ENCODE assay signal across 7 mouse cellular contexts in genomic region chr6:71823488-71823887, GRCm38 (mm10). TPM values are rescaled to one million over a fixed set of nuclear protein-coding genes. Genes with fewer than 3 reads are reported as not detected.
DNase-seq lines count a peak whose midpoint lies in the region; ATAC-seq lines count a peak whose summit lies in the region.

No protein-coding gene starts in this region.

- H3K9me3 ChIP-seq in intestine, embryonic 16.5 days (ENCODE audit: control insufficient read depth, low read length): no peaks in the 10 kb centered on the region
- H3K9me3 ChIP-seq in midbrain, embryonic 11.5 days (ENCODE audit: control insufficient read depth, low read length): no peaks in the 10 kb centered on the region

- peak overlapping the region; percentile 74 for H3K4me2 ChIP-seq in intestine, embryonic 16.5 days (ENCODE audit: low read depth, low read length)
- H3K4me2 ChIP-seq in midbrain, embryonic 11.5 days: peak overlapping the region; percentile 72

- DNase-seq in adrenal gland, adult 2 months: peak; percentile 93
- DNase-seq in embryo, embryonic 11.5 days (ENCODE audit: low read depth, low spot score): peak; percentile 79
- DNase-seq in gastrocnemius, postnatal 36 days: peak; percentile 82
- DNase-seq in left cerebral cortex, postnatal 36 days (ENCODE audit: low spot score in 2 of 2): peak; percentile 90 to 94
- DNase-seq in midbrain, embryonic 11.5 days (ENCODE audit: low spot score, missing footprints): peak; percentile 95
- DNase-seq in skeletal muscle tissue, adult 2 months (ENCODE audit: low read depth, low spot score): peak; percentile 87

- ATAC-seq in intestine, embryonic 16.5 days: peak; percentile 95
- peak; percentile 93 for ATAC-seq in midbrain, embryonic 11.5 days (ENCODE audit: low FRiP score)

- H3K4me1 ChIP-seq in intestine, embryonic 16.5 days (ENCODE audit: control insufficient read depth, insufficient read depth, low read length): peaks cover 3% of the 10 kb centered on the region; the same call in 1 of the 2 replicates
- peaks cover 8% of the 10 kb centered on the region; the same call in 1 of the 2 replicates for H3K4me1 ChIP-seq in midbrain, embryonic 11.5 days (ENCODE audit: control insufficient read depth, insufficient read depth, low read length)

- H3K9ac ChIP-seq in intestine, embryonic 16.5 days (ENCODE audit: low read depth, low read length): peak overlapping the region; percentile 76
- H3K9ac ChIP-seq in midbrain, embryonic 11.5 days (ENCODE audit: low read length): peak overlapping the region; percentile 67

- H3K27ac ChIP-seq in intestine, embryonic 16.5 days (ENCODE audit: low read length): peak overlapping the region; percentile 26; the same call in 1 of the 2 replicates
- no peak overlapping the region for H3K27ac ChIP-seq in midbrain, embryonic 11.5 days (ENCODE audit: low read depth, low read length)

- peak overlapping the region; percentile 72 for H3K4me3 ChIP-seq in intestine, embryonic 16.5 days (ENCODE audit: low read length)
- peak overlapping the region; percentile 70 for H3K4me3 ChIP-seq in midbrain, embryonic 11.5 days (ENCODE audit: low read depth, low read length)

- intact Hi-C loops in gastrocnemius, postnatal 36 days (cut with DNase I): loop anchor here (10.0 kb wide), 1 partner anchor 1029 kb away; the partner anchor contains the start of gene Rpia
- intact Hi-C loops in left cerebral cortex, postnatal 36 days (cut with DNase I): no loop called here

- H3K36me3 ChIP-seq in intestine, embryonic 16.5 days (ENCODE audit: control insufficient read depth, insufficient read depth, low read length): no peaks in the 10 kb centered on the region
- no peaks in the 10 kb centered on the region for H3K36me3 ChIP-seq in midbrain, embryonic 11.5 days (ENCODE audit: control insufficient read depth, insufficient read depth, low read length)

- WGBS in intestine, embryonic 16.5 days: under 1% methylated on average over 19 of the region's 19 CpGs
- whole genome bisulfite sequencing in midbrain, embryonic 11.5 days: under 1% methylated on average over 19 of the region's 19 CpGs

- no peaks in the 10 kb centered on the region for H3K27me3 ChIP-seq in intestine, embryonic 16.5 days (replicated peaks; ENCODE audit: control insufficient read depth, insufficient read depth, low read length)
- H3K27me3 ChIP-seq in midbrain, embryonic 11.5 days (ENCODE audit: control insufficient read depth, insufficient read depth, low read length): no peaks in the 10 kb centered on the region

RNA-seq across cellular contexts. Expression of gene Mrpl35, which starts 3.3 kb away (rescaled TPM):
- total RNA-seq in adrenal gland, adult 2 months (2021): 10 to 100 TPM; 43.0 to 49.0 TPM
- polyA plus RNA-seq in adrenal gland, adult 2 months (2012; rRNA removed): 2.6 and 2.9 TPM in 2 replicates
- 10 to 100 TPM; 39.0 to 42.7 TPM for total RNA-seq in gastrocnemius, postnatal 36 days (2021)
- 66.5 and 77.4 TPM in 2 replicates for polyA plus RNA-seq in intestine, embryonic 16.5 days (2015; fragmentation: Nextera tagmentation; extraction: Ambion mirVana)
- total RNA-seq in left cerebral cortex, postnatal 36 days (2021): 10 to 100 TPM; 26.4 to 29.1 TPM
- polyA plus RNA-seq in midbrain, embryonic 11.5 days (2014; fragmentation: Nextera tagmentation; extraction: Ambion mirVana): 58.0 and 58.2 TPM in 2 replicates

RNA-seq across cellular contexts. Expression of gene Immt, which starts 7.6 kb away (rescaled TPM):
- total RNA-seq in adrenal gland, adult 2 months (2021): 100 to 1,000 TPM; 315 to 398 TPM
- 96.6 and 110 TPM in 2 replicates for polyA plus RNA-seq in adrenal gland, adult 2 months (2012; rRNA removed)
- 100 to 1,000 TPM; 277 to 278 TPM for total RNA-seq in gastrocnemius, postnatal 36 days (2021)
- 268 TPM in 2 replicates for polyA plus RNA-seq in intestine, embryonic 16.5 days (2015; fragmentation: Nextera tagmentation; extraction: Ambion mirVana)
- 100 to 1,000 TPM; 142 to 143 TPM for total RNA-seq in left cerebral cortex, postnatal 36 days (2021)
- 186 and 205 TPM in 2 replicates for polyA plus RNA-seq in midbrain, embryonic 11.5 days (2014; fragmentation: Nextera tagmentation; extraction: Ambion mirVana)
